Mouse (Mus musculus): ENCODE measurements around the gene Tnc.

- no peak for TF ChIP-seq CTCF (IDR thresholded peaks at IDR 0.05; ENCODE audit: extremely low read depth, insufficient read length, insufficient replicate concordance, low read depth, low read length)
- no peak for TF ChIP-seq POLR2A (IDR thresholded peaks at IDR 0.05; ENCODE audit: low read depth, low read length)
These were observed 2.9 kb downstream of the Tnc start for GRCm38 (mm10) chr4:64043893-64044292.
